Mouse (Mus musculus): ENCODE results near the gene Mfap4. TPM values are rescaled to one million over a fixed set of nuclear protein-coding genes. Genes with fewer than 3 reads are reported as not detected.

Gene Mfap4
- not detected in 2 replicates for total RNA-seq (2014; fragmentation: Nextera tagmentation)
- total RNA-seq (2017), result not detected in 2 replicates

DNA sequence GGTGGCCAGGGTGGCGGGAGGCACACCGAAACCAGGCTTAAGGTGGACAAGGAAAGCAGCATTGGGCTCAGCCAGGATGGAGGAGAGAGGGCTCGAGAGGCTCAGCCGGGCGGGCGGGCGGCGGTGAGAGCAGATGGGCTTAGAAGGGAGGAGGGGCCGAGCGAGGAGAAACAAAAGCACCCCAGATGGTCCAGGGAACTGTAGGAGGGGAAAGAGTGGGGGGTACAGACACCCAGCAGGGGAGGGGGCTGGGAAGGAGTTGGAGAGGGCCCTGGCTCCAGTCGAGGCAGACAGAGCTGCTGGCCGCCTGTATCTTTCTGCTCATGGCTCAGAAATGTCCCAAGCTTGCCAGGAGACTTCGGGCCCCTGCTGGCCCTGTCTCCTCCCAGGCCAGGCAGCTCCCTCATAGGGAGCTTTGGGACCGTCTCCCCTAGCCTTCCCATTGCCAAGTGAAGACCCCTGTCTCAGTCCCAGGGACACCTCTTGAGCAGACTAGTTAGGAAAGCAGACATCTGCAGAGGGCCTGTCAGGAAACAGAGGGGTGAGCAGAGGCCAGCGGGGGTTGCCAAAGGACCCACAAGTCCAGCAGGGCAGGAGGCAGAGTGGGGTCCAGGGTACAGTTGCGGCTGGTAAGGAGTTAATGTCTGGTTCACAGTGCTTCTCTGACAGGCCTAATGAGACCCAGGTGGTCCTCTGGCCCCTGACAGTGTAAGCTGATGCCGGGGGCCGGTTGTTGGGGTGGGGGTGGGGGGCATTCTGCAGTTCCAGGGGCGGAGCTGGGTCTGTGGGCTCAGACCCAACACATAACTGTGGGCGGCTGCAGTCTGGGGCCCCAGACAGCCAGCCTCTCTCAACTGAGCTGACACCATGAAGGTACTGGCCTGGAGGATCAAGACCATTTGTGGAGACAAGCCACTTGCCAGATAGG lies at the start of gene Mfap4:
TSS of gene Mfap4 (plus strand) at position 819 of the 928 bp plus-strand sequence.
- ATAC-seq (replicated peaks; ENCODE audit: low FRiP score, low TSS enrichment, poor library complexity, severe bottlenecking), result no peak

DNA sequence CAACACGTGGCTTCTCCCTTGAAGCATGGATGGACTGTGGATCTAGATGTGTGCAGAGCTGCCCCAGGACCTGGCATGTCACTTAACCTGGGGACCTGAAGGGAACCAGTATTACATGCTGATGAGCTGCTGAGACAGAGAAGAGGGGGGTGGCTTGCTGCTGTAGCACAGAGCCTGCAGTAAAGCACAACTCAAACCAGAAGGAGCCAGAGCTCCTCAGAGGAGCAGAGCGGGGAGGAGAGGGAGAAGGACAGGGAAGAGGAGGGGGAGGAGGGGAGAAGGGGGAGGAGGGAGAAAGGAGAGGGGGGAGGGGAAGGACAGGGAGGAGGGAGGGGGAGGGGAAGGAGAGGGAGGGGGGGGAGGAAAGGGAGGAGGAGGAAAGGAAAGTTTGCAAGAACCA lies 48.9 kb upstream of the Mfap4 start:
- ATAC-seq (replicated peaks; ENCODE audit: low FRiP score, low TSS enrichment, poor library complexity, severe bottlenecking), result no peak

DNA sequence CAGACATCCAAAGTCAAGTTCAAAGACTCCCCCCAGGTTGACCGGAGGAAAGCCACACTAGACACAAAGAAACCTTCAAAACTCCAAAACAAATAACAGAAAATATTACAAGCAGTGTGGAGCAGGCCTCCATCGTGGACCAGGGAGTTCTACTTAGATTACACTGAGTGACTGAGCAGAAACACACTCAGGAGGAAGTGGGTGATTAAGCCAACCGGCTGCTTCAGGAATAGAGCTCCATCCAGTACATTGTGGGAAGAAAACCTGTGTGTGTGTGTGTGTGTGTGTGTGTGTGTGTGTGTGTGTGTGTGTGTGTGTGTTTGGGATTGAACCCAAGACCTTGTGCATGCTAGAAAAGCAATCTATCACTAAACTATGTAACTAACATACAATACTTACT lies 46.1 kb upstream of the Mfap4 start:
- ATAC-seq (replicated peaks; ENCODE audit: low FRiP score, low TSS enrichment, poor library complexity, severe bottlenecking), result no peak

DNA sequence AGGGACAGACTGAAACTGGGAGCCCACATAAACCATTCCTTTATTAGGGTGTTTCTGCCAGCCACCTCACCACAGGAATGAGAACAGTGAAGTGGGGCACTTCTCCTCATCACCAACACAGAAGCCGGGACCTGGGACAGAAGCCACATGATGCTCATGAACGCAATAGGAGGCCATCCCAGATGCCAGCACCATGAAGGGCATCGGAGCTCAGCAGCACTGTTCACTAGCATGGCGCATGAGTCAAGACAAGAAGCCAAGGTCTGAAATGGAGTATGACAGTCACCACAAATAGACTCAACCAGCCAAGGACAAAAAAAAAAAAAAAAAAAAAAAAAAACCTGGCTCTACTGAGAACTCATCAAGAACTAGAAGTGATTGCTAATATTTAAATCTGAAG lies 44.8 kb upstream of the Mfap4 start:
- no peak for ATAC-seq (replicated peaks; ENCODE audit: low FRiP score, low TSS enrichment, poor library complexity, severe bottlenecking)

DNA sequence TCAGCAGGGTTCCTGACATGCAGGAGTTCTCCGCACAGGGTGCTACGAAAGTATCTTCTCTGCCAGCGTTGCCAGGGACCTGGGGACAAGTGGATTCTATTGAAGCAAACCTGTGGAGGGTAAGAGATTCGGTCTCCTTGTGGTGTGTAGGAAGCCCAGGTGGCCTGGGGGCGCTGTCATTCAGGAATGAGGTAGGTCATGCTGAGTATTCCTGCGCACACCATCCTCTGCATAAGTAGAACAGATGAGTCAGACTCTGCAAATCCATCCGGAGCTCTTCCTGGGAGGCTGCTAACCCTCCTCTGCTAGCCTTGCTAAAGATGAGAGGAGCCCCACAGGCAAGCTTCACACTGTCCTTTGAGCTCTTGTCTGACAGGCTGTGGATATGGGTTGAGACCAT lies 43.6 kb upstream of the Mfap4 start:
- no peak for ATAC-seq (replicated peaks; ENCODE audit: low FRiP score, low TSS enrichment, poor library complexity, severe bottlenecking)

DNA sequence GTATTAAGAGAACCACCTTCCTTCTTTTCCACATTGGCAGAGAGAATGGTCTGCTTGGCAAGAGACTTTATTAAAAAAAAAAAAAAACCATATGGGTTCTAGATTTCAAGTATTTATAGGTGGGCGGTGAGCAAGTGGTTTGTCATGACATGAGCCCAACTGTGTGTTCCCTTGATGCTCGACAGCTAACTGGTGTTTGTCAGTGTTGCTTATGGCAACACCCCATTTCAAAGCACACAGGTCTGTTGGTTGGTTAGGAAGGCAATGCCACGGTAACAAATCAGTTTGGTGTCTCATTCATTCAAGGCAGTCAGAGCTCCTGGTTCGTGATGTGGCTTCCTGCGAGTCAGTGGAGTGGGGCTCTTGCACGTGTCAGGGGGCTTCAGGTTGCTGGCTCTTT lies 41.4 kb upstream of the Mfap4 start:
- no peak for ATAC-seq (replicated peaks; ENCODE audit: low FRiP score, low TSS enrichment, poor library complexity, severe bottlenecking)

DNA sequence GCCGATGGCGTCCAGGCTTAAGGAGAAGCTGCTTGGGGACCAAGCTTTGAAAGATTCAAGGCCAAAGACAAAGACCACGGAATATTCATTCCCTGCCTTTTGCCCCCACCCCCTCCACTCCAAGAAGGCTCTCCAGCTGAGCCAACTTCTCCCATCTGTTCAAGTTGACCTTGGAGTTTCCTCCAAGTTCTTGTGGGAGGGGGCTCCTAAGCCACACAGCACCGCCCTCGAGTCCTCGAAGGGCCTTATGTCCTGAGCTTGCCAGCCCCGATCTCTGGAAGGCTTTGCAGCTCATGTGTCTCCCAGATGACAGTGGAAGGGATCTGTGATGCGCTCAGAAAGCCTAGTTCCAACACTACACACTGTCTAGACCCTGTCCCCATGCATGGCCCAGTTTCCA lies 37.9 kb upstream of the Mfap4 start:
- no peak for ATAC-seq (replicated peaks; ENCODE audit: low FRiP score, low TSS enrichment, poor library complexity, severe bottlenecking)

DNA sequence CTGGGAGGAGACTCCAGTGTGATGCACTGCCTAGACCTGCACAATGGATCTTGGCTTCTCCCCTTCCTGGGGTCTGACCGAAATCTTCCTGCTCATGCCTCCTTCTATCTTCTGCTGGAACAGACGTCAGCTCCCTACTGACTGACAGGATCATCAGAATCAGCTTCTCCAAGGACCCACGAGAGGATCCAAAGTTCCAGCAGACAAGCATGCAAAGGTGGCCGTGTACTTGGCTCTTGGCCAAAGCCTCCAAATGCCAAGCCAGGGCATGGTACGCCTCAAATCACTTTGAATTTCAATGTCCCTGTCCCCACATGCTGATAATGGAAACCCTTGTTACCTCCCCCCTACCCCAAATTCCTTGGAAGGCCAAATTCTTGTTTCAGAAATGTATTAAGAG lies 37.2 kb upstream of the Mfap4 start:
- ATAC-seq (replicated peaks; ENCODE audit: low FRiP score, low TSS enrichment, poor library complexity, severe bottlenecking), result no peak

DNA sequence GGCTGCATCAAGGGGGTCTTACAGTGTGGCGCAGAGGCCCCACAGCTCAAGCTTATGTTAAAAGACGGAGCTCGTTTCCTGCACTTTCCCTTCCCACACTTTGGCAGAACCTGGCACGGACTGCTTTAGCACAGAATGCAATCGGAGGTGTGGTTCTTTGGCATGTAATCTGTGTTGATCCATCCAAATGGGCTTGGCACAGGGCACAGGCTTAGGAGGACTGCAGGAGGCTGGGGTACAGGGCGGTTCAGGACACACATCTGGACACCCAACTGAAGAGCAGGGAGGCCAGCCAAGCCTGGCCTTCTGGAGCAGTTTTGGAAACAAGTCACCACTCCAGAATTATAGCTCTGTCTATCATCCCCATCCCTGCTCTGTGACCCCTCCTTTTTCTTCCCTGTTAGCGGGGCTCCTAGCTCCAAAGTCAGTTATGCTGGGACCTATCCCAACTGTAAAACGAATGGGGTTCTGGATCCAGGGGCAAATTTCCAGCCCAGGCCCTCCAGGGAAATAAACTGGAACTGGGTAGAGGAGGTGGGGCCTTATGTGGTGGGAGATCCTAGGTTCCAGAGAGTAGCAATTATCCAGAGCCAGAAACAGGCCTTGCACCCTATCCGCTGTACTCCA lies 36.5 kb upstream of the Mfap4 start:
- no peak for ATAC-seq (replicated peaks; ENCODE audit: low FRiP score, low TSS enrichment, poor library complexity, severe bottlenecking)

DNA sequence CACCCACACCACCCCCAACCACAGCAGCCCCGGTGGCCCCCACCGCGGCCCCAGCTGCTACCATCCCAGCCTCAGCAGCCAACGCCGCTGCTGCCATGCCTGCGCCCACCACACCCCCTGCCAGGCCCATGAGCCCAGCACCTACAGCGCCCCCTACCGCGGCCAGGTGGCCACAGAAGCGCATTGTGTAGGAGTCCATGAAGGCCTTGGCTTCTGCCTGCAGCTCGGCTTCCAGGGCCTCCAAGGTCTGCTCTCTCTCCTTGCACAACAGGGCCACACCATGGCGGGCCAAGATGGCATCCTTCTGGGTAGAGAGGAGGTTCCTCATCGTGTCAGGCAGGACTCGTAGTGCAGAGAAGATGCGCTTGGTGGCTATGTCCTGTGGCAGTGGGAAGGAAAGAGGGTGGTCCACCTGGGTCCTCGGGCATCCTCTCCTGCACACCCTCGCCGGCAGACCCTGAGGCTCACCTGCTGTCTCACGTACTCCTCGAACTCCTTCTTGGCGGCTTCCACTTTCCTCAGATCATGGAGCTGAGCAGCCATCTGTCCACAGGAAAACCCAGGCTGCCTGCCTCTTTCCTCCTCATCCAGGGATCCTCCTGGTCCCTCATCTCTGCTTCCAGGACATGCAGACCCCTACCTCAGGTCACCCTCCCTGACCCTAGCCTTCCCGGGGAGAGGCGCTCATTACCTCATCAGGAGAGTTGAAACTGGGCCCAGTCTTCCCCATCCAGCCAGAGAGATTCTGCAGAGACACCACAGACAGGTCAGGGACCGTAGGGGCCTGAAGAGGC lies 35.5 kb upstream of the Mfap4 start:
- ATAC-seq (replicated peaks; ENCODE audit: low FRiP score, low TSS enrichment, poor library complexity, severe bottlenecking), result no peak

DNA sequence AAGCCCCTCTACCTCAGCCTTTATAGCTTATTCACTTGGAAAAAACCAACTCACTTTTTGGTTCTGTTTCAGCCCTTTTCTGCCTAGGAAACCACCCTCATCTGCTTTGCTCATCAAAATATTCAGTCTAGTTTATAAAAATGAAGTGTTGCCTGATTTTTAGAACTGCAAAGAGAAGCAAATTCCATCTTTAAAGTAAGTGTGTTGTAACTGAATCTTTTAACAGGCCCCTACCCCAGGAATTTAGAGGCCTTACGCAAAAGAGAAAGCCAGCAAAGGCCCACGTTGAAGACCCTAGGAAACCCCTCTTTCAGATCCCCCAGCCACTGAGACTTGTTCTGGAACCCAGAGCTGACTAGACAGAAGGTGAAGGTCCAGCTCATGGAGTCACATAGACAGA lies 21.2 kb upstream of the Mfap4 start:
- no peak for ATAC-seq (replicated peaks; ENCODE audit: low FRiP score, low TSS enrichment, poor library complexity, severe bottlenecking)

DNA sequence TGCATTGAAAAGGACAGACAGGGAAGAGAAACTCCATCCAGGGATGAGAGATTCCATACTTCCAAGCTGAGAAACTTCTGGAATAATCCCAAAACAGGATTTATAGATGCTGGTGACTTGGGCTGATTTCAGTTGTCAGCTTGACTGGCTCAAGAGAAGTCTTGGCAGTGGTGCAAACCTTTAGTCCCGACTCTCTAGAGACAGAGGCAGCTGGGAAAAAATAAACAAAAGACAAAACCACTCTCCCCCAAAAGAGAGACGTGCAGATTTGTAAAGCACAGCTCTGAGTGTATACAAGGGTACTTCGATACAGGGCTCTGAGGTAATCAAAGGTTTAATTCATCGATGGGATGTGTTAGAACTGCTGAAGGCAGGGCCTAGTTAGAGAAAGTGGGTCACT lies 19.8 kb upstream of the Mfap4 start:
- no peak for ATAC-seq (replicated peaks; ENCODE audit: low FRiP score, low TSS enrichment, poor library complexity, severe bottlenecking)

DNA sequence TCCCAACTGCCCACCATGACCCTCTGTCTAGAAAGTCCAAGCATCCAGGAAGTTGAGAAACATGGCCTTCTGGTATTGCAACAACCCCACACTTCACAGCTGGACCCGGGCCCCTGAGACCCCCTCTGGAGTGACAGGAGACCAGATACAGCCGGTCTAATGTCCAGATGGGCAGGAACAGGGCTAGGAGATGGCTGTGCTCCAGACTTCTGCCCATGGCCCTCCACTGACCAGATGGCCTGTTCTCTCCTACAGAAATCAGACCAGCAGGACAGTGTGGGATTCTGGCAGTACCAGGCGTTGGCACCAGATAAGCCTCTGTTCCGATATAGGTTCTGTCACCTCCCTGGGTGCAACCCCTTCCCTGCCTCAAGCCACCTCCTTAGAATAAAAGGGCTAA lies 16.7 kb upstream of the Mfap4 start:
- ATAC-seq (replicated peaks; ENCODE audit: low FRiP score, low TSS enrichment, poor library complexity, severe bottlenecking), result no peak

DNA sequence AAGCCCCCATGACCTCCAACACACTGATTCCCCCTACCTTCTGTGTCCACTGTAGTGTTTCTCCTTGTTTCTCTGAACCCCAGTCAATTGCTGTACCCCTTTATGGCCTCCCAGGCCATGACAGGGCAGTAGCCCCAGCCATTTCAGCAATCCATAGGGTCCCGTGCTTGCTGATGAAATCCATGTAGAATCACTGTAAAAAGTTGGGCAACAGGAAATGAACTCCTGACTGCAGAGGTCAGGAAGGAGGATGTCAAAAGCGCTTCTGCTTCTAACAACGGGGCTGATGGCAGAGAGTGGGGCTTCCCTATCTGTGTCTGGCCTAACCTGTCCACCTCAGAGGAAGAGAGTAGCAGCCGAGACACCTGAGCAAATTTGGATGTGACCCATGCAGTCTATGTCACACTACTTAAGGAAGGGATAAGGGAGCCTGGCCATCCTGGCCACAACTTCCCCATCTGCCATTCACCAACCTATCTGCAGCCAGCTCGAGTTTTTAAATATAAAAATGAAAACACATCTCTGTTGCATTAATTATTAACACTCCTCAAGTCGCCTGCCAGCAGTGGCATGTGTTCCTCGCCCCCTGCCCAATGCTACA lies 15.8 kb upstream of the Mfap4 start:
- no peak for ATAC-seq (replicated peaks; ENCODE audit: low FRiP score, low TSS enrichment, poor library complexity, severe bottlenecking)

DNA sequence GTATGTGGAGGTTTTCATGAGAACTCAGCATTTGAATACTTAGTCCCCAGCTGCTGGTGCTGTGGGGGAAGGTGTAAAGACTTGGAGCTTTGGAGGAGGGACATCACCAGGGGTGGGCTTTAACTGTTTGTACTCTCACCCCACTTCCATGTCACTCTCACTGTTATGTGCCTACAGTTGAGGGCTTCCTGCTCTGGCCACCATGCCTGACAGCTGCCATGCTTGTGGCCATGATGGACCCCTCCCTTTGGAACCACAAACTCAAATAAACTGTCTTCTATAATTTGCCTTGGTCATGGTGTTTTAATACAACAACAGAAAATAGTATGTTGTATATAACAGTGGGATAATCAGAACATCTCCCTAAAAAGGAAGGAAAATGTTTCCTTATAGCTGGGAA lies 14.4 kb upstream of the Mfap4 start:
- ATAC-seq (replicated peaks; ENCODE audit: low FRiP score, low TSS enrichment, poor library complexity, severe bottlenecking), result no peak

DNA sequence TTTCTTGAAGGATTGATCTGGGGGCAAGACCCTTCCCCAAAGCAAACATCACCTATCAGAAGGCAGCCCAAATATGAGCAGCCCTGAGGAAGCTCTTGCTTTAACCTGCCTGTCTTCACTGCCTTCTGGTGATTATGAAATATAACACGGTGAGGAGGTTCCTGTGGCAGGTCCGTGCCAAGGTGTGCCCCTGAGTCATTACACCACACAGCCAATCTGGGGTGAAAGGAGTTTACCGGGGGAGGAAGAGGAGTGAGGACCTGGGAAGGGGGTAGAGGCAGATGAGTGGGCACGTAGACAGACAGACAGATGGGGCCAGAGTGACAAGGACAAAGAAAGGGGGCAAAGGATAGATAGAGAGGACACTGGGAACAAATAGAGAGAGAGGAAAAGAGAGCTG lies 11.6 kb upstream of the Mfap4 start:
- ATAC-seq (replicated peaks; ENCODE audit: low FRiP score, low TSS enrichment, poor library complexity, severe bottlenecking), result no peak

DNA sequence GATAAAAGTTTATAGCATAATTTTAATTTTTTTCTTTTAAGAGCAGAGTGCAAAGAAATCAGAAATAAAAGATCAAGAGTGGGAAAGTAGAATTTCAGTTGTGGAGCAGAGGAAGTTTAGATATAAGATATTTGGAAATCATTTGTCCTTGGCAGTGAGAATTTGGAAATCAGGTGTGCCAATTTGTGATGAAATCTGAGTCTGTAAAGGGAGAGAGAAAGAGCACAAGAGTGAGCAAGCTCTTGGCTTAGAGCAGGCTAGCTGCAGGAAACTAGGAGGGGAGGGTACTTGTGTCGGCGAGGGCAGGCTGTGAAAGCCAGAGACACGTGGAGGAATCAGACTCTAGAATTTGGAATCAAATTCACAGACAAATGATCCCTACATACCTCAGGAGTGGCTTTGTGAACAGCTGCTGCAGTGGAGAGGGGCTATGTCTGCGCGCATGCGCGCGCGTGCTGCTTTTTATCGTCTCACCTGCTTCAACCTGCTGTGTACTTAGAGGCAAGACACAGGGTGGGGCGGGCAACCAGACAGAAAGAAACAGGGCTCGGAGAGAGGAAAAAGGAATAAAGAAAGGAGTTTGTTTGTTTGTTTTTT lies 8.3 kb upstream of the Mfap4 start:
- no peak for ATAC-seq (replicated peaks; ENCODE audit: low FRiP score, low TSS enrichment, poor library complexity, severe bottlenecking)

DNA sequence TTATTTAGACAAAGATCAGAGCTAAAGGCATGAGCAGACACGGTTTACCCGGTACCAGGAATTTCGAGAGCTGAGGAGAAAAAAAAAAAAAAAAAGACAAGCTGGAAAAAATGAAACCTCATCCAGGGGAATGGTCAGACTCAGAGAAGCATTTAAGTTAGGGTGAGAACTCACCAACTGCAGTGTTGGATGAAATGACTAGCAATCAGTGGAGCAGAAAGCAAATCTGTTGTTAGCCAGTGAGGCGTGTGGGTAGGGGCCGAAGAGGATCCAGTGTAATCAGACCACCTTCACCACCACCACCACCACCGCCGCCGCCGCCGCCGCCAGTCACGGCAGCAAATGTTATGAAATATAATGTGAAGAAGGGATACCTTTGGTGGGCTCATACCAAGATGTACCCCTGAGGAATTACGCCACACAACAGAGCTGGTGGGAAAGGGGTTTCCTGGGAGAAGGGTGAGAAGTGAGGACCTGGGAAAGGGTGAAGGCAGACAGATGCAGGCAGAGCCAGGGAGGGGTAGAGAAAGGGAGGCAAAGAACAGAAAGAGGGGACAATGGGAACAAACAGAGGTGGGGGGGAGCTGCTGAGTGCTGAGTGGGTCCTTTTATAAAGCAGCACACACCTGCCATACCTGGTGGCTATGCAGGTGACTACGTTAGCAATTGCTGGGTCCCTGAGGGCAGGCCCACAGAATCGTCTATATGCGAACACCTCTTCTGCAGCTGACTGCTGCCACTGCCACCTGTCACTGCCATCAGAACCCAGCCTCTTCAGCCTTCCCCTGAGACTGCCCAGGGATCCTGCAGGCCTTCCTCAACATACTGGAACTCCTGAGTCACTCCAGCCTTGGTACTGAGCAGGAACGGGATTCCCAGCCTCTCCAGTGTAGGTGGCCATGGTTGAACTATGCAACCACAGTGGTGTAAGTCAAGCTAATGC lies 7.4 kb upstream of the Mfap4 start:
- no peak for ATAC-seq (replicated peaks; ENCODE audit: low FRiP score, low TSS enrichment, poor library complexity, severe bottlenecking)
